Mouse (Mus musculus): Measurements from ENCODE around the gene P2ry6. TPM values are rescaled to one million over a fixed set of nuclear protein-coding genes. Genes with fewer than 3 reads are reported as not detected.
A peak's percentile ranks its signal among the peaks of the same experiment; 100 is the strongest.

The P2ry6 gene
- polyA plus RNA-seq, 1 experiment from 2014 or later: 4.1 TPM

DNA sequence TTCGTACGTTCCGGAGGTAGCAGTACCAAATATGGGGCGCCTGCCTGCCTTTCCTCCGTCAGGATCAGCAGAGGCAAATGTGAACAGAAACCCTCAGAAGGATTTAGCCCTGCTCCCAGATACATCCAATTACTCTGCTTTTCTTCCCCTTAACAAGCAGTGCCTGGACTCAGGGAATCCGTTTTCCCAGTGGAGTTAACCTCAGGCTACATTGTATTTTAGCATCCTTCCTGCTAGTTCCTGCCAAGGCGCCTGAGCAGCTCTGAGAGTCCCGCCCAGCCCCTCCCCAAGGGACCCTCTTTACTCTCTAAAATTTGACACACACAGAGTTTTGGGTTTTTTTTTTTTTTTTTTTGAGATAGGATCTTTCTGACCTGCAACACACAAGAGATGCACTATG lies 11.1 kb downstream of the P2ry6 start:
- no peak overlapping the region for H3K4me3 ChIP-seq (replicated peaks)
- no peak overlapping the region for H3K9ac ChIP-seq
- 66% methylated on average over 8 of the region's 8 CpGs for WGBS (ENCODE audit: insufficient replicate concordance)

DNA sequence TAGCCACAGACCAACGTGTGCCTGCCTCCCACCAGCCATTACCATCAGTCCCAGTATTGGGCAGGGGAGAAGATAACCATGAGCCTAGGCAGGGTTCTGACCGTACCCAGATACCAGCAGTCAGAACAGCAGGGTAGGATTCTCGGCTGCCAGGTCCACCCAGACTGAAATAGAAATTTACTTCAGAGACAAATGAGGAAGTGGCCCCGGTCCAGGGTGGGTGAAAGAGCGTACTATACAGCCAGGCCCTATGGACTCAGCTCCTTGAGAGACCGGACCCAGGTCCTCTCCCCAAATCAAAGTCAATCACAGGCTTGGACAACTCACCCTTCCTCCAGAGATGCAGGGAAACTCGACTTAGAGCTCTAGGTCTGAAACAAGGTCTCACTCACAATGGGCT lies 13.3 kb downstream of the P2ry6 start:
- H3K9ac ChIP-seq: no peak overlapping the region
- H3K4me2 ChIP-seq: no peak overlapping the region
- no peaks in the 10 kb centered on the region for H3K4me1 ChIP-seq (replicated peaks)
- no peaks in the 10 kb centered on the region for H3K36me3 ChIP-seq (replicated peaks)
- ATAC-seq (ENCODE audit: insufficient read depth): no peak
- H3K9me3 ChIP-seq (replicated peaks): no peaks in the 10 kb centered on the region
- no peak overlapping the region for H3K27ac ChIP-seq (replicated peaks)
- peaks cover 4% of the 10 kb centered on the region; the same call in 1 of the 2 replicates for H3K27me3 ChIP-seq
- 26% methylated on average over 7 of the region's 7 CpGs for WGBS (ENCODE audit: insufficient replicate concordance)
- H3K4me3 ChIP-seq (replicated peaks): no peak overlapping the region

More for the DNA sequence above, 11.1 kb downstream of the P2ry6 start:
- H3K27me3 ChIP-seq: peaks cover 4% of the 10 kb centered on the region; the same call in 1 of the 2 replicates
- H3K9me3 ChIP-seq (replicated peaks): no peaks in the 10 kb centered on the region
- no peak for ATAC-seq (ENCODE audit: insufficient read depth)
- no peak overlapping the region for H3K27ac ChIP-seq (replicated peaks)
- H3K4me1 ChIP-seq (replicated peaks): no peaks in the 10 kb centered on the region
- no peak overlapping the region for H3K4me2 ChIP-seq
- H3K36me3 ChIP-seq (replicated peaks): no peaks in the 10 kb centered on the region

DNA sequence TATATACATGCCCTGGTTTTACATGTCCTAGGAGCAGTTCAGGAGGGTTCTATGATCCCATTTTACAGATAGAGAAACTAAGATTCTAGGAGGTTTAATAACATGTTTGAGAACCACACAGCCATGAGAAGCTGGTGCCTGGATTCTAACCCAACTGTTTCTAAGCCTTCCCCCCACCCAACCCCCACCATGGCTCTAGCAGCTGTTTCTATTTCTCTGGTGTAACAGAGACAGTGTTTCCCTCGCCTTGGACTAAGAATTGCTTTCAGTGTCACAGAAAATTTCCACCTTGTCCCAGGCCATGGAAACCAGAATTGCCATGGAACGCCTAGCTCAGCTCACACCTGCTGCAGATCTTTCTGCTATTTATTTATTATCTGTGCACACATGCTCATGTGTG lies 14.0 kb downstream of the P2ry6 start:
- Histone ChIP-seq H3K27ac (replicated peaks) (no peak overlapping the region), H3K27me3 (peaks cover 4% of the 10 kb centered on the region; the same call in 1 of the 2 replicates), H3K4me1 (replicated peaks) (no peaks in the 10 kb centered on the region), H3K9me3 (replicated peaks) (no peaks in the 10 kb centered on the region), H3K36me3 (replicated peaks) (no peaks in the 10 kb centered on the region), H3K9ac (no peak overlapping the region), H3K4me2 (no peak overlapping the region), H3K4me3 (replicated peaks) (no peak overlapping the region)
- 51% methylated on average over 2 of the region's 2 CpGs for WGBS (ENCODE audit: insufficient replicate concordance)
- ATAC-seq (ENCODE audit: insufficient read depth): no peak

DNA sequence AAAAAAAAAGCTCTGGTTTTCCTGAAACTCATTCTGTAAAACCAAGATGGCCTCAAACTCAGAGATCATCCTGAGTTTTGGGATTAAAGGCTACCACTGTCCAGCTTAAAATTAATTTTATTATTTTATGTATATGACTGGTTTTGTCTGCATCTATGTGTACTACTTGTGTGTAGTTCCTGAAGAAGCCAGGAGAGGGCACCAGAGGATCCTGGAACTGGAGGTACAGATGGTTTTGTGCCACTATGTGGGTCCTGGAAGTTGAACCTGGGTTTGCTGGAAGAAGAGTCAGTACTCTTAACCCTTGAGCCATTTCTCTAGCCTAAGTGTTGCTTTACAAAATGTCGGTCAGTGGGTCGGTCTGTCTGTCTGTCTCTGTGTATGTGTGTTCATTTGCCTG lies 16.0 kb downstream of the P2ry6 start:
- 92% methylated on average over 2 of the region's 2 CpGs for WGBS (ENCODE audit: insufficient replicate concordance)

DNA sequence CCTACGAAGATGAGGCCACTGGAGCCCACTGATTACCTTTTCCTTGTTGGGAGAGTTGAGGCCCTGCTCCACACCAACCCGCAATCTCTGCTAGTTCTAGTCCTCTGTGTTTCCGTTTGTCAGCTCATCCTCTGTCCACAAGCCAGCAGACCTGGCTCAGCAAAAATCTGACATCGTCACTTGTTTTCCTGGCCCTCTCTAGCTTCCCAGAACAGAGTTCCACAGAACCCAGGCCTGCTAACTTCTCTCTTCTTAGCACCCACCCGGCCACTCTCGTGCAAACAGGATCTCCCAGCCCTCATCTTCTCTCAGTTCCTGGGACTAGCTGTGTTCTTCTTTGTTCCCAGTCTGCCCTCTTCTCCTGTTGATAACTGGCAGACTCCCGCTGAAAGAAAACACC lies 21.8 kb downstream of the P2ry6 start:
- WGBS (ENCODE audit: insufficient replicate concordance): 56% methylated on average over 7 of the region's 7 CpGs
- no peak for ATAC-seq (ENCODE audit: insufficient read depth)
- no peaks in the 10 kb centered on the region for H3K27me3 ChIP-seq
- H3K27ac ChIP-seq (replicated peaks): no peak overlapping the region
- no peak overlapping the region for H3K4me2 ChIP-seq
- H3K4me3 ChIP-seq (replicated peaks): no peak overlapping the region
- H3K9me3 ChIP-seq (replicated peaks): no peaks in the 10 kb centered on the region
- peaks cover 36% of the 10 kb centered on the region for H3K4me1 ChIP-seq (replicated peaks)
- H3K36me3 ChIP-seq (replicated peaks): no peaks in the 10 kb centered on the region
- no peak overlapping the region for H3K9ac ChIP-seq

More for the DNA sequence above, 16.0 kb downstream of the P2ry6 start:
- Histone ChIP-seq H3K36me3 (replicated peaks) (no peaks in the 10 kb centered on the region), H3K4me1 (replicated peaks) (no peaks in the 10 kb centered on the region; the same call in 1 of the 2 replicates), H3K4me2 (no peak overlapping the region), H3K9me3 (replicated peaks) (no peaks in the 10 kb centered on the region), H3K27ac (replicated peaks) (no peak overlapping the region), H3K27me3 (peaks cover 4% of the 10 kb centered on the region; the same call in 1 of the 2 replicates), H3K9ac (no peak overlapping the region), H3K4me3 (replicated peaks) (no peak overlapping the region)
- ATAC-seq (ENCODE audit: insufficient read depth): no peak

DNA sequence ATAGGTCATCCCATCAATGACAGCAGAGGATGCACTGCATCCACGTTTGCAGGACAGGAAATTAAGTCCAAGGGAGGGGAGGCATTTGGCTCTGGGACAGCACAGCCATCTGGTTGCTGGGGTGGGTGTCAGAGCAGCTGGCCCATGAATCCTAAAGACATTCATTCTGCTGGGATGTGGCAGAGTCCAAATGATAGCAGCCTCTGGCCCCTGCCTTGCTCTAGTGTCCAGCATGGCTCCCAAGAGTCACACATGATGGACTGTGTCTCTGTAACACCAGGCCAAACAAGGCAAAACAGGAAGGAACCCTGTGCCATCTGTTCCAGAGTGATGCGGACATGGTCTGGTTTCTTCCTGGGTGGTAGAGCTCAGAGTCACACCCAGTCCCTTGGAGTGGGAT lies 22.5 kb downstream of the P2ry6 start:
- H3K4me3 ChIP-seq (replicated peaks): no peak overlapping the region
- no peak overlapping the region for H3K4me2 ChIP-seq
- ATAC-seq (ENCODE audit: insufficient read depth): no peak
- peak overlapping the region; percentile 19; the same call in 1 of the 2 replicates for H3K27ac ChIP-seq (replicated peaks)
- H3K36me3 ChIP-seq (replicated peaks): no peaks in the 10 kb centered on the region
- WGBS (ENCODE audit: insufficient replicate concordance): 38% methylated on average over 2 of the region's 2 CpGs
- peaks cover 36% of the 10 kb centered on the region for H3K4me1 ChIP-seq (replicated peaks)
- H3K27me3 ChIP-seq: no peaks in the 10 kb centered on the region
- H3K9me3 ChIP-seq (replicated peaks): no peaks in the 10 kb centered on the region
- no peak overlapping the region for H3K9ac ChIP-seq

DNA sequence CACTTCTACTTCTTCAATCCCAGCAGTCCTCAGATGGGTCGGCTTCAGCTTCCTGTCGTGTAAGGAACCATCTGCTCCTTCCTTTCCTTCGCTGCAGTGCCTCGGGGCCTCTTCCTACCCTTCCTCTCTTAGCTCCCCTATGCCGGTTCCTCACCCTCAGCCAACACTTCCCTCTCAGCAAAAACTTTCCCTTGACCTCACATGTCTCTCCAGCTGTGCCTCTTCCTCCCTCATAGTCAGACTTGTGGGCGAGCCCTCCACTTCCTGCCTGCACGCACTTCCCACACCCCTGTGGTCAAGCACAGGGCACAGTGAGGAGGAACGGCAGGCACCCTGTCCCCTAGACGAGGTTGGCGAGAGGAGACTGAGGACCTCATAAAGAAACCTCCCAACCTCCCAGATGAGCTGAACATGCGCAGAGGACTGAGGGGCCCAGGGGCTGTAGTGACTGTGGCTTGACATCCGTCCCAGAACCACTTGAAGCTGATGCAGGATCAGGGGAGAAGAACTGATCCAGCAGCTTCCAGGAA lies 23.9 kb downstream of the P2ry6 start:
- Histone ChIP-seq H3K36me3 (replicated peaks) (no peaks in the 10 kb centered on the region), H3K4me2 (peak overlapping the region; percentile 31; the same call in 1 of the 2 replicates)

DNA sequence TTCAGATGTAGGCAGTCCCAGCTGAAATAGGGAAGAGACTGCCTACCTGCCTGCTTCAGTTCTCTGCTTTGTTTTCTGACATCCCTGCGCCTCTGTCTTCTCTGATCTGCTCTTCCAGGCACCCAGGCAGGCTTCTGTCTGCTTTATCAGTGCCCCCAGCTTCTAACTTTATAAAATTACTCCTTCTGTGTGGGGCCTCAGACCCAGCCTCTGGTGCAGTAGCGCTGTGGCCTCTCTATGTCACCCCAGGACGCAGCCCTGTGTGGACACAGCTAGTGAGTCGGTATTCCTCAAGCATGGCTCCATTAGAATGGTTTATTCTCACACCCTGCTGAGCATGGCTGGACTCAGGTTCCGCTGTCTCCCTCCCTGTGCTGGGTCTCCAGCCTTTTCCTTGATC lies 24.4 kb downstream of the P2ry6 start:
- no peaks in the 10 kb centered on the region for H3K27me3 ChIP-seq
- H3K9me3 ChIP-seq (replicated peaks): no peaks in the 10 kb centered on the region
- H3K36me3 ChIP-seq (replicated peaks): no peaks in the 10 kb centered on the region
- WGBS (ENCODE audit: insufficient replicate concordance): 17% methylated on average over 5 of the region's 5 CpGs
- no peak overlapping the region for H3K9ac ChIP-seq
- peak overlapping the region; percentile 31; the same call in 1 of the 2 replicates for H3K4me2 ChIP-seq
- no peak overlapping the region for H3K4me3 ChIP-seq (replicated peaks)
- ATAC-seq (ENCODE audit: insufficient read depth): peak; percentile 37; the same call in 1 of the 2 replicates
- H3K27ac ChIP-seq (replicated peaks): peak overlapping the region; percentile 60; the same call in 1 of the 2 replicates
- peaks cover 36% of the 10 kb centered on the region for H3K4me1 ChIP-seq (replicated peaks)

More for the DNA sequence above, 23.9 kb downstream of the P2ry6 start:
- Histone ChIP-seq H3K27ac (replicated peaks) (peak overlapping the region; percentile 56), H3K9ac (no peak overlapping the region), H3K9me3 (replicated peaks) (no peaks in the 10 kb centered on the region), H3K4me1 (replicated peaks) (peaks cover 36% of the 10 kb centered on the region), H3K27me3 (no peaks in the 10 kb centered on the region), H3K4me3 (replicated peaks) (no peak overlapping the region)
- ATAC-seq (ENCODE audit: insufficient read depth): peak; percentile 74
- WGBS (ENCODE audit: insufficient replicate concordance): 15% methylated on average over 12 of the region's 12 CpGs

DNA sequence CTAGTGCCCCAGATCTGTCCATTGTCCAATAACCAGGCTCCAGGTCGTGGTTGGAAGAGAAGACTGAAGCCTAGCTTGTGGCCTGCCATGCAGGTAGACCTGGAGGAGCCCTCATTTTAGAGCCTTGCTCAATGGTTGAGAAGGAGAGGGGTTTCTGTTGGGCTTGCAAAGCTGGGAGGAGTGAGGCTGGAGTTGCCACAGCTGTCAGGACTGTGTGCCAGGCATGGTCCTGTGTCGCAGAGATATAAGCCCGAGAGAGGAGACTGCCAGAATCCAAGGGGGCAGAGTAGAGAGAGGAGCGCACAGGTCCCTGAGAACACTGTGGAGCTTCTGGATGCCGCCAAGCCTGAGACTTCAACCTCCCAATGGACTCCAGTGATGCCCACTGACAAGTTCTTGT lies 29.7 kb downstream of the P2ry6 start:
- Histone ChIP-seq H3K9ac (no peak overlapping the region), H3K36me3 (replicated peaks) (no peaks in the 10 kb centered on the region), H3K27me3 (no peaks in the 10 kb centered on the region), H3K9me3 (replicated peaks) (no peaks in the 10 kb centered on the region), H3K27ac (replicated peaks) (no peak overlapping the region), H3K4me3 (replicated peaks) (no peak overlapping the region), H3K4me2 (no peak overlapping the region), H3K4me1 (replicated peaks) (peaks cover 20% of the 10 kb centered on the region)
- ATAC-seq (ENCODE audit: insufficient read depth): no peak
- 62% methylated on average over 5 of the region's 5 CpGs for WGBS (ENCODE audit: insufficient replicate concordance)

DNA sequence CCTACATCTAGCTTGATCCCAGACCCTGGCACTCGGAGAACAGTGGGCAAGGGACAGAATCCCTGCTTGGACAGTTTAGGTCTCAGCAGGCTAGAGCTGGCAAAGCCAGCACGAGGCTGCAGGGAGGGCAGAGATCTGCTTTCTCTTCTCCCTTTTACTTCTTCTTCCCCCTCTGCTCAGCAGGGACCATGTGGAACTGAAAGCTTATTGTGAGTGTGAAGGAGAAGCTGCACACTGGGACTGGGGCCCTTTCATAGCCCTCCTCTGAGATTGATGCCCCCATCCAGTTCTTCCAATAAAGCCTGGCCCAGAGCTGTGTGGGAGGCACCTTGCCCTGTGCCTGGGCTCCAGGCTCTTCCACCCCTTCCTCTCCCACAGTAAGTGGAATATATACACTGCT lies 30.1 kb downstream of the P2ry6 start:
- Histone ChIP-seq H3K4me3 (replicated peaks) (no peak overlapping the region), H3K9me3 (replicated peaks) (no peaks in the 10 kb centered on the region), H3K4me2 (no peak overlapping the region), H3K9ac (no peak overlapping the region), H3K27ac (replicated peaks) (no peak overlapping the region), H3K36me3 (replicated peaks) (no peaks in the 10 kb centered on the region), H3K4me1 (replicated peaks) (peaks cover 15% of the 10 kb centered on the region; the same call in 1 of the 2 replicates), H3K27me3 (no peaks in the 10 kb centered on the region)
- 45% methylated on average over 2 of the region's 2 CpGs for WGBS (ENCODE audit: insufficient replicate concordance)
- ATAC-seq (ENCODE audit: insufficient read depth): peak; percentile 50; the same call in 1 of the 2 replicates

DNA sequence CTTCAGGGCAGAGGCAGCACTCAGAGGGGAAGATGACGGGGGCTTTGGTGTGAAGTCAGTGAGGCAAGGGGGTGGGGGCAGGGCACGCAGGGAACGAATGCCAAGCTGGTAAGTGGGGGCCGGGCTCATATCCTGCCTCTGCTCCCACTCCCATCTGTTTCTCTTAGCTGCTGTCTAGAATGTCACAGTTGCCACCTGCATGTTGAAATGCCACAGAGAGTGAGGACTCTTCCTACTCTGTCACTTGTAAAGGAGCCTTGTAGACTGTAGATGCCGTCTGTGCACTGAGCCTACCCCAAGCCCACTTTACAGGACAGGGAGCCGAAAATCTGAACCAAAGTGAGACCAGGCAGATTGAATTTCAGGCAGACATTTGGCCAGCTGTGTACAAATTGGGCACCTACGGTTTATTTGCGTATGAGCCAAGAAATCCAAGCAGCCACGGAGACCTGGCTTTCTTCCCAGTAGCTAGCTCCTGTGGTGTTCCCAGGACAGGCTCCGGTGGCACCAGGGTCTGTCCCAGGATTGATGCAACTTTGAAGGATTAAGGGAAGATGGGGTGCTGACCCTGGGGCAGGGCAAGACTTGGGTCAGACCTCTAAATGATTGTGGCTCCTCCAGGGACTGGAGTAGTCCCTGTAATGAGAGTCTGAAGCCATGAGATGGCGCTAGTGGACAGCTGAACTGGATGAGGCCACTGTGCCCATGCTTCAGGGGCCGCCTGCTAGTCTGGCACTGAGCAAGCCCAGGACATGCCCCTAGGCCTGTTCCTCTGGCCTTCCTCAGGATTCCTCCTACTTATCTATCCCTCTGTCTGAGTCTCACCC lies 31.4 kb downstream of the P2ry6 start:
- Histone ChIP-seq H3K4me1 (replicated peaks) (0 out of 2 replicates have a peak, but pooled peaks cover 9% of the 10 kb centered on the region), H3K9me3 (replicated peaks) (no peaks in the 10 kb centered on the region), H3K36me3 (replicated peaks) (no peaks in the 10 kb centered on the region), H3K27me3 (no peaks in the 10 kb centered on the region), H3K9ac (no peak overlapping the region), H3K4me2 (no peak overlapping the region), H3K27ac (replicated peaks) (0 out of 2 replicates have a peak overlapping the region, but pooled peaks have one; percentile 24), H3K4me3 (replicated peaks) (no peak overlapping the region)
- ATAC-seq (ENCODE audit: insufficient read depth): no peak
- 41% methylated on average over 12 of the region's 12 CpGs for WGBS (ENCODE audit: insufficient replicate concordance)
